Mouse (Mus musculus) B cell, adult 67 days (primary cell): Measurements from ENCODE around the gene Parp4. TPM values are rescaled to one million over a fixed set of nuclear protein-coding genes. Genes with fewer than 3 reads are reported as not detected.

Source experiments
- total RNA-seq, 2 experiments: library from RNA; stranded (reverse); gene quantifications; 4 replicates each; pipeline ENCODE4 v1.2.4; 2023

Gene Parp4
- 10 to 100 TPM; 78.1 to 80.5 TPM for total RNA-seq

GRCm38 (mm10) chr14:56575416-56575815 lies at the start of gene Parp4, which contains the start of gene Cenpj:
Parp4 (plus strand) TSS chr14:56575619.
Cenpj (minus strand) TSS chr14:56575425.

GRCm38 (mm10) chr14:56667969-56668802 lies 92.8 kb downstream of the Parp4 start, which contains the start of gene Mphosph8:
Mphosph8 (plus strand) TSS chr14:56668248.

Other genes with a start within 250 kb of the Parp4 start
- gene Atp12a, start 210.6 kb upstream of the Parp4 start, total RNA-seq = not detected
- gene Rnf17, start 173.0 kb upstream of the Parp4 start, total RNA-seq = under 1 TPM; 0.36 to 0.64 TPM
- gene Cenpj, start 194 bp upstream of the Parp4 start, total RNA-seq = 10 to 100 TPM; 12.0 to 14.0 TPM
- 10 to 100 TPM; 45.7 to 53.3 TPM for gene Mphosph8, start 92.6 kb downstream of the Parp4 start, total RNA-seq
- gene Pspc1, start 202.7 kb downstream of the Parp4 start, total RNA-seq = 10 to 100 TPM; 69.7 to 89.4 TPM
- 10 to 100 TPM; 83.9 to 85.3 TPM for gene Zmym5, start 236.1 kb downstream of the Parp4 start, total RNA-seq